10 mouse cellular contexts compared by ENCODE assay signal in the genomic region with DNA sequence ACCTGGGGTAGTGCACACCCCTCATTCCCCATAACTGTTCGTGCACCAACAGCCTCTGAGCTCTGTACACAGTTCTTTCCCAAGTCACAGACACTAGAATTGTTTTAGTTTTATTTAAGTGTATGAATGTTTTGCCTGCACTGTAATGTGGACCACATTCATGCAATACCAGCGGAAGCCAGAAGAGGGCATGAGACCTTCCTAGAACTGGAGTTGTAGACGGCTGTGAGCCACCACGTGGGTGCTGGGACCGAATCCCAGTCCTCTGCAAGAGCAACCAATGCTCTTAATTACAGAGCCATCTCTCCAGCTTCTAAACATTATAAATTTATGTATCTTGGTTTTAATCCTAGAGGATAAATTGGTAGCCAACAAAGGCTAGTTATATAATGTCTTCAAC. TPM values are rescaled to one million over a fixed set of nuclear protein-coding genes. Genes with fewer than 3 reads are reported as not detected.
A peak's percentile ranks its signal among the peaks of the same experiment; 100 is the strongest.
DNase-seq lines count a peak whose midpoint lies in the region; ATAC-seq and TF ChIP-seq lines count a peak whose summit lies in the region.
"Had no signal": no experiment of that assay in that cellular context is flagged by ENCODE, and none has a peak within 500 bp of the region (broad histone marks: within the 10 kb centered on the region; RNA-seq: fewer than 3 reads in every experiment).

No protein-coding gene starts in this region.

- no peak for TF ChIP-seq POLR2A in brain, embryonic 14.5 days (IDR thresholded peaks at IDR 0.05; ENCODE audit: borderline replicate concordance, extremely low read depth, insufficient read depth, insufficient read length, poor library complexity, severe bottlenecking)

- H3K4me3 ChIP-seq in midbrain, postnatal 0 days (ENCODE audit: low read depth, low read length), result no peak overlapping the region
- no peak overlapping the region for H3K4me3 ChIP-seq in midbrain, embryonic 16.5 days (ENCODE audit: low read depth, low read length)
- H3K4me3 ChIP-seq: embryonic facial prominence, embryonic 13.5 days; hindbrain, embryonic 15.5 days had no signal

- peak; percentile 60 for TF ChIP-seq CTCF in midbrain, postnatal 0 days (IDR thresholded peaks at IDR 0.05)
- peak; percentile 31; the same call in 1 of the 2 replicates for TF ChIP-seq CTCF in brain, embryonic 14.5 days (IDR thresholded peaks at IDR 0.05; ENCODE audit: borderline replicate concordance, extremely low read depth, insufficient read depth, insufficient read length)

- H3K27me3 ChIP-seq in midbrain, postnatal 0 days (ENCODE audit: insufficient read depth, low read length), result no peaks in the 10 kb centered on the region
- no peaks in the 10 kb centered on the region for H3K27me3 ChIP-seq in midbrain, embryonic 16.5 days (ENCODE audit: control insufficient read depth, insufficient read depth, low read depth, low read length)
- H3K27me3 ChIP-seq: embryonic facial prominence, embryonic 13.5 days; hindbrain, embryonic 15.5 days had no signal

- no peak for ATAC-seq in midbrain, postnatal 0 days (ENCODE audit: low FRiP score)
- ATAC-seq in midbrain, embryonic 16.5 days, result no peak

- H3K9me3 ChIP-seq in midbrain, postnatal 0 days (ENCODE audit: low read length), result no peaks in the 10 kb centered on the region
- no peaks in the 10 kb centered on the region for H3K9me3 ChIP-seq in midbrain, embryonic 16.5 days (replicated peaks; ENCODE audit: control insufficient read depth, low read length, poor library complexity, severe bottlenecking)
- H3K9me3 ChIP-seq: hindbrain, embryonic 15.5 days had no signal

- H3K36me3 ChIP-seq in midbrain, postnatal 0 days (ENCODE audit: insufficient read depth, low read length), result no peaks in the 10 kb centered on the region
- H3K36me3 ChIP-seq in midbrain, embryonic 16.5 days (ENCODE audit: control insufficient read depth, insufficient read depth, low read length), result no peaks in the 10 kb centered on the region
- H3K36me3 ChIP-seq: embryonic facial prominence, embryonic 13.5 days; hindbrain, embryonic 15.5 days had no signal

- no peak overlapping the region for H3K9ac ChIP-seq in midbrain, postnatal 0 days (replicated peaks; ENCODE audit: low read length, poor library complexity, severe bottlenecking)
- H3K9ac ChIP-seq in midbrain, embryonic 16.5 days (ENCODE audit: low read depth, low read length), result no peak overlapping the region
- H3K9ac ChIP-seq: embryonic facial prominence, embryonic 13.5 days; hindbrain, embryonic 15.5 days had no signal

- WGBS in midbrain, postnatal 0 days, result 76% methylated on average over 5 of the region's 5 CpGs
- WGBS in midbrain, embryonic 16.5 days, result 77% methylated on average over 5 of the region's 5 CpGs

- H3K27ac ChIP-seq in midbrain, postnatal 0 days (ENCODE audit: low read depth, low read length), result no peak overlapping the region
- H3K27ac ChIP-seq in midbrain, embryonic 16.5 days (ENCODE audit: low read length), result no peak overlapping the region
- H3K27ac ChIP-seq: embryonic facial prominence, embryonic 13.5 days; hindbrain, embryonic 15.5 days had no signal

- DNase-seq in cerebellum, postnatal 36 days, result peak; percentile 40 to 41
- no peak for DNase-seq in cerebellum, adult 8-10 months
- DNase-seq in midbrain, postnatal 0 days (ENCODE audit: low spot score), result no peak
- DNase-seq in brain, embryonic 14.5 days (ENCODE audit: low read depth), result no peak
- peak; percentile 27 for DNase-seq in retina, postnatal 1 day
- DNase-seq in adrenal gland, postnatal 36 days, result no peak
- no peak for DNase-seq in adrenal gland, postnatal 10 days

- no peak overlapping the region for H3K4me2 ChIP-seq in midbrain, postnatal 0 days (ENCODE audit: low read depth, low read length, poor library complexity, severe bottlenecking)
- H3K4me2 ChIP-seq in midbrain, embryonic 16.5 days (ENCODE audit: low read length), result no peak overlapping the region
- H3K4me2 ChIP-seq: embryonic facial prominence, embryonic 13.5 days; hindbrain, embryonic 15.5 days had no signal

- no peaks in the 10 kb centered on the region for H3K4me1 ChIP-seq in midbrain, postnatal 0 days (ENCODE audit: insufficient read depth, low read length)
- no peaks in the 10 kb centered on the region for H3K4me1 ChIP-seq in midbrain, embryonic 16.5 days (ENCODE audit: control insufficient read depth, insufficient read depth, low read length)

RNA-seq across cellular contexts. Expression of a gene that starts 17.7 kb away (rescaled TPM):
- 38.0 and 51.1 TPM in 2 replicates for total RNA-seq in midbrain, postnatal 0 days (2014; rRNA removed)
- polyA plus RNA-seq in midbrain, postnatal 0 days (2015; fragmentation: Nextera tagmentation; extraction: Ambion mirVana), result 23.6 and 31.4 TPM in 2 replicates
- 40.2 and 40.7 TPM in 2 replicates for polyA plus RNA-seq in midbrain, embryonic 16.5 days (2015; fragmentation: Nextera tagmentation; extraction: Ambion mirVana)
- polyA plus RNA-seq in brain, embryonic 14.5 days (2012; rRNA removed), result 21.4 and 27.0 TPM in 2 replicates
- 1 to 10 TPM; 6.5 to 9.7 TPM for total RNA-seq in adrenal gland, postnatal 36 days (2021)
- 10 to 100 TPM in 1 of 2 experiments, 1 to 10 TPM in 1; 5.5 to 12.2 TPM for total RNA-seq in adrenal gland, postnatal 10 days (2021)

RNA-seq across cellular contexts. Expression of a gene that starts 48.2 kb away (rescaled TPM):
- total RNA-seq in midbrain, postnatal 0 days (2014; rRNA removed), result not detected in 2 replicates
- 2.1 and 3.1 TPM in 2 replicates for polyA plus RNA-seq in midbrain, postnatal 0 days (2015; fragmentation: Nextera tagmentation; extraction: Ambion mirVana)
- 5.7 and 6.7 TPM in 2 replicates for polyA plus RNA-seq in midbrain, embryonic 16.5 days (2015; fragmentation: Nextera tagmentation; extraction: Ambion mirVana)
- not detected in 2 replicates for polyA plus RNA-seq in brain, embryonic 14.5 days (2012; rRNA removed)
- 1 to 10 TPM; 4.2 to 5.7 TPM for total RNA-seq in adrenal gland, postnatal 36 days (2021)
- 1 to 10 TPM; 3.6 to 4.7 TPM for total RNA-seq in adrenal gland, postnatal 10 days (2021)

Comparison
In these comparisons a context has a peak if more than half of its experiments do, and no peak if none do; other contexts are left out.
1. DNase-seq: peak in cerebellum, postnatal 36 days (2 of 2) and retina, postnatal 1 day (single experiment); none in cerebellum, adult 8-10 months (single experiment), midbrain, postnatal 0 days (single experiment), brain, embryonic 14.5 days (single experiment), adrenal gland, postnatal 36 days (0 of 2) and adrenal gland, postnatal 10 days (single experiment).